Mouse (Mus musculus) lung, postnatal 0 days (tissue): ENCODE measurements around the gene Gm45716. TPM values are rescaled to one million over a fixed set of nuclear protein-coding genes. Genes with fewer than 3 reads are reported as not detected.

Experiments
- ATAC-seq: fragments of 200-750 bp; cut with Nextera tagmentation; 2 replicates; pipeline ENCODE4 v1.8.0; 2017; ENCODE audit warnings: moderate library complexity
- DNase-seq: peaks from one replicate; pipeline ENCODE4 v3.0.0-alpha.2; 2016; ENCODE audit warnings: low spot score
- H3K27ac ChIP-seq: fragments of 300-500 bp; sonication (generic); 2 replicates; pipeline ENCODE4 v1.5.1; 2014; ENCODE audit warnings: antibody characterized with exemption, mild to moderate bottlenecking, low read length, mixed read lengths
- H3K27me3 ChIP-seq: fragments of 300-500 bp; sonication (generic); replicated peaks from 2 replicates; pipeline ENCODE4 v1.6.1; 2014; ENCODE audit warnings: low read length, mixed read lengths; ENCODE audit not compliant: insufficient read depth
- H3K36me3 ChIP-seq: fragments of 300-500 bp; sonication (generic); 2 replicates; pipeline ENCODE4 v1.6.1; 2014; ENCODE audit warnings: low read length, mixed read lengths; ENCODE audit not compliant: insufficient read depth
- H3K4me1 ChIP-seq: fragments of 300-500 bp; sonication (generic); 2 replicates; pipeline ENCODE4 v1.6.1; 2014; ENCODE audit warnings: antibody characterized with exemption, low read depth, low read length, mixed read lengths; ENCODE audit not compliant: insufficient read depth
- H3K4me2 ChIP-seq: fragments of 300-500 bp; sonication (generic); replicated peaks from 2 replicates; pipeline ENCODE4 v1.6.1; 2014; ENCODE audit warnings: low read depth, mild to moderate bottlenecking, low read length, moderate library complexity, mixed read lengths
- H3K4me3 ChIP-seq: fragments of 300-500 bp; sonication (generic); 2 replicates; pipeline ENCODE4 v1.5.1; 2014; ENCODE audit warnings: low read depth, low read length
- H3K9ac ChIP-seq: fragments of 300-500 bp; sonication (generic); replicated peaks from 2 replicates; pipeline ENCODE4 v1.6.1; 2014; ENCODE audit warnings: low read depth, mild to moderate bottlenecking
- H3K9me3 ChIP-seq: fragments of 300-500 bp; sonication (generic); 2 replicates; pipeline ENCODE4 v1.6.1; 2016; ENCODE audit warnings: low read length, mixed read lengths
- CTCF ChIP-seq: IDR thresholded peaks from 2 replicates; pipeline ENCODE4 v1.5.1; 2016; ENCODE audit warnings: antibody characterized with exemption, mild to moderate bottlenecking
- EP300 ChIP-seq: IDR thresholded peaks from 2 replicates; pipeline ENCODE4 v1.6.1; 2016; ENCODE audit warnings: antibody characterized with exemption, mild to moderate bottlenecking, control low read depth
- WGBS: fragments of 180-500 bp; shearing (Covaris S2); extraction: QIAGEN DNeasy Blood & Tissue Kit; methylation state at CpG from one replicate; pipeline ENCODE4 v1.1.7; 2014; 5-methylcytosine and 5-hydroxymethylcytosine counted together
- polyA plus RNA-seq: library from polyadenylated mRNA; unstranded; fragments of >200 nt; fragmentation: Nextera tagmentation; extraction: Ambion mirVana; gene quantifications from 2 replicates; pipeline ENCODE4 v1.2.1, GENCODE M21; 2015

The Gm45716 gene
- polyA plus RNA-seq, 1 experiment from 2014 or later = 11.9 TPM

- no peak for TF ChIP-seq EP300
- WGBS = 87% methylated on average over 6 of the region's 6 CpGs
These were observed 10.1 kb upstream of the Gm45716 start for GRCm38 (mm10) chr11:90177389-90177788.

GRCm38 (mm10) chr11:90183361-90183760 is 4.1 kb upstream of the Gm45716 start:
- H3K4me3 ChIP-seq = no peak overlapping the region
- H3K4me2 ChIP-seq = no peak overlapping the region
- no peaks in the 10 kb centered on the region for H3K27me3 ChIP-seq
- H3K9me3 ChIP-seq = no peaks in the 10 kb centered on the region
- H3K27ac ChIP-seq = no peak overlapping the region
- 8% methylated on average over 2 of the region's 2 CpGs for WGBS
- no peak overlapping the region for H3K9ac ChIP-seq
- H3K36me3 ChIP-seq = no peaks in the 10 kb centered on the region
- H3K4me1 ChIP-seq = no peaks in the 10 kb centered on the region
- TF ChIP-seq CTCF (peak; percentile 74), EP300 (no peak)
- DNase-seq (peak; percentile 85), ATAC-seq (no peak)

More at GRCm38 (mm10) chr11:90177389-90177788, 10.1 kb upstream of the Gm45716 start:
- Histone ChIP-seq H3K4me2 (no peak overlapping the region), H3K9me3 (no peaks in the 10 kb centered on the region), H3K9ac (no peak overlapping the region), H3K27me3 (no peaks in the 10 kb centered on the region), H3K4me3 (no peak overlapping the region), H3K4me1 (no peaks in the 10 kb centered on the region), H3K36me3 (no peaks in the 10 kb centered on the region), H3K27ac (no peak overlapping the region)
- ATAC-seq (no peak), DNase-seq (no peak)

- no peak overlapping the region for H3K9ac ChIP-seq
- no peak for TF ChIP-seq EP300
- TF ChIP-seq CTCF = no peak
- DNase-seq (no peak), ATAC-seq (no peak)
- no peaks in the 10 kb centered on the region for H3K27me3 ChIP-seq
- WGBS = 48% methylated on average over 4 of the region's 4 CpGs
- H3K4me3 ChIP-seq = no peak overlapping the region
- no peaks in the 10 kb centered on the region for H3K4me1 ChIP-seq
- no peaks in the 10 kb centered on the region for H3K36me3 ChIP-seq
- H3K27ac ChIP-seq = no peak overlapping the region
- no peaks in the 10 kb centered on the region for H3K9me3 ChIP-seq
- H3K4me2 ChIP-seq = no peak overlapping the region
These were observed 2.7 kb upstream of the Gm45716 start for GRCm38 (mm10) chr11:90184756-90185155.

GRCm38 (mm10) chr11:90190156-90190555 is 2.7 kb downstream of the Gm45716 start:
- WGBS = 84% methylated on average over 3 of the region's 3 CpGs
- no peak overlapping the region for H3K9ac ChIP-seq
- no peak for TF ChIP-seq EP300
- no peak for TF ChIP-seq CTCF
- H3K36me3 ChIP-seq = no peaks in the 10 kb centered on the region
- DNase-seq = no peak
- ATAC-seq = no peak
- H3K9me3 ChIP-seq = no peaks in the 10 kb centered on the region
- H3K4me3 ChIP-seq = no peak overlapping the region
- no peaks in the 10 kb centered on the region for H3K4me1 ChIP-seq
- no peaks in the 10 kb centered on the region for H3K27me3 ChIP-seq
- H3K27ac ChIP-seq = no peak overlapping the region
- no peak overlapping the region for H3K4me2 ChIP-seq

GRCm38 (mm10) chr11:90194946-90195345 is 7.5 kb downstream of the Gm45716 start:
- H3K4me2 ChIP-seq = no peak overlapping the region
- no peaks in the 10 kb centered on the region for H3K36me3 ChIP-seq
- peaks cover 3% of the 10 kb centered on the region; the same call in 1 of the 2 replicates for H3K4me1 ChIP-seq
- no peaks in the 10 kb centered on the region for H3K9me3 ChIP-seq
- H3K9ac ChIP-seq = no peak overlapping the region
- ATAC-seq = no peak
- no peak for TF ChIP-seq EP300
- no peak for TF ChIP-seq CTCF
- 80% methylated on average over 1 of the region's 1 CpGs for WGBS
- H3K4me3 ChIP-seq = no peak overlapping the region
- no peaks in the 10 kb centered on the region for H3K27me3 ChIP-seq
- no peak overlapping the region for H3K27ac ChIP-seq
- no peak for DNase-seq

GRCm38 (mm10) chr11:90195756-90196520 is 8.5 kb downstream of the Gm45716 start:
- H3K36me3 ChIP-seq = no peaks in the 10 kb centered on the region
- H3K9ac ChIP-seq = no peak overlapping the region
- DNase-seq (no peak), ATAC-seq (no peak)
- peaks cover 3% of the 10 kb centered on the region; the same call in 1 of the 2 replicates for H3K4me1 ChIP-seq
- no peak overlapping the region for H3K4me2 ChIP-seq
- TF ChIP-seq CTCF (no peak), EP300 (no peak)
- H3K9me3 ChIP-seq = no peaks in the 10 kb centered on the region
- no peak overlapping the region for H3K4me3 ChIP-seq
- WGBS = 53% methylated on average over 11 of the region's 11 CpGs
- no peaks in the 10 kb centered on the region for H3K27me3 ChIP-seq
- H3K27ac ChIP-seq = no peak overlapping the region
